Mouse (Mus musculus): ENCODE data around the gene Tmc6.

Tmc6 gene

DNA sequence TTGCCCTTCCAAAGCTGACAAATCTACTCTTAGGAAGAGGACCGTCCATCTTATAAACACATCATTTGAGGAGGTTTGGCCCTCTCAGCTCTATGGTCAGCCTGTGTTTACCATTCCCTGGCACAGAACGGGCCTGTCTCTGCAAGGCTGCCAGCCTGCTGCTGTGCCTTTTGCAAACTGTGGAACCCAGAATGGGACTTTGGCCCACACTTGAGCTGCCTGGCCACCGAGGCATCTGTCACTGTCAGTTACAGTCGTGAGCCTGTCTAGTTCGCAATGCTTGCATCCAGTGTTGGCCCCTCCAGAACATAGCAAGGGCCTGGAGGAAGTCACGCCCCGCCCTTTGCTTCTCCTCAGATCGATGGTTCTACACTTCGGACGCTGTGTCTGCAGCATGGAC, 22.7 kb downstream of the Tmc6 start:
- no peak for DNase-seq (ENCODE audit: low read depth, low spot score)

GRCm38 (mm10) chr11:117755891-117756290, 26.1 kb downstream of the Tmc6 start:
- DNase-seq (ENCODE audit: low read depth, low spot score): no peak

DNA sequence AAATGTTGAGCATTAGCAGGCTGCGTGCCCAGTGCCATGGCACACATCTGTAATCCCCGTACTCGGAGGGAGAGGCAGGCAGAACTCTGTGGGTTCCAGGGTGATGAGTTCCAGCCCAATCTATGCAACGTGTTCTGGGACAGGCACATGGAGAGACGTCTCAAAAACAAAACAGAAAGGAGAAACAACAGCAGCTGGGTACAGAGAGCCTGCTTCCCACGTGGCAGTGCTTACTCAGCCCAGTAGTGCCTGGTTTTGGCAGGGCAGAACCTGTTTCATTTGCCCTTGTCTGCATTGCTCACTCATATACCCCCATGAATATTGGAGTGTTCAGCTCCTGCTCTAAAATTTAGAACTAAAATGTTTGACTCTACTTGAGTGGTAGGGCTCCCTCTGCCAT, 30.5 kb downstream of the Tmc6 start:
- DNase-seq (ENCODE audit: low read depth, low spot score): no peak

- DNase-seq (ENCODE audit: low read depth, low spot score): no peak
Measured at GRCm38 (mm10) chr11:117749414-117749813, 32.6 kb downstream of the Tmc6 start.

- no peak for DNase-seq (ENCODE audit: low read depth, low spot score)
Measured at GRCm38 (mm10) chr11:117748628-117749027, 33.4 kb downstream of the Tmc6 start.

DNA sequence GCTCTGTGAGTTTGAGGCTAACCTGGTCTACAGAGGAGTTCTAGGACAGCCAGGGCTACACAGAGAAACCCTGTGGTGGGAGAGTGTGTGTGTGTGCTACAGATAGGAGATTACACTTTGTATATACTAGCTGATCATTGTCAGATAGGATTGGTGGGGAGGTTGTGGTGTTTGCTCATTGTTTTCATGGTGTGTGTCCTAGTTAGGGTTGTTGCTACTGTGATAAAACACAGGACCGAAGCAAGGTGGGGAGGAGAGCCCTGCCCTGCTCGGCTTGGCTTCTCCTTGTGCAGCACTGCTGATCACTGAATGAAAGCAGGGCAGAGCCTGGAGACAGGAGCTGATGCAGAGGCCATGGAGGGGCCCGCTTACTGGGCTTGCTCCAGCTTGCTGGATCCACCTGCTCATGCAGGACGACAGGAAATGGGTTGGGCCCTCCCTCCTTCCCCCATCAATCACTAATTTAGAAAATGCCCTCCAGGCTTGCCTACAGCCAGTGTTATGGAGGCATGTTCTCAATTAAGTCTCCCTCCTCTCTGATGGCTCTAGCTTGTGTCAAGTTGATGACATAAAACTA, 38.5 kb downstream of the Tmc6 start:
- no peak for DNase-seq (ENCODE audit: low read depth, low spot score)

DNA sequence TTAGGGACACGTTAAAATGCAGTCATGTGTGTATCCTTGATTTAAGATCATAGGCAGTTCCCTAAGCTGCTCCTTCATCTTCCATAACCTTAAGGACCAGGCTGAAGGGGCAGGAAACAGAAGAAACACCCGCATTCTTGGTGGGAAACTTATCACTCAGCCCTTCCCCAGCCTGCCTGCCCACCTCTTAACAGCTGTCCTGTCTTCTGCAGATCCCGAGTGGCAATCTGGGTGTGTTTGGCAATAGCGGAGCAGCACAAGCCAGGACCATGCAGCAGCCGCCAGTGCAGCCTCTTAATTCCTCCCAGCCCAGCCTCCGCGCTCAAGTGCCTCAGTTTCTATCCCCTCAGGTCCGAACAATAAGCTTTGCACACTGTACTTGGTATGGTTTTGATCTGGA, 39.3 kb downstream of the Tmc6 start:
- DNase-seq (ENCODE audit: low read depth, low spot score): no peak

DNA sequence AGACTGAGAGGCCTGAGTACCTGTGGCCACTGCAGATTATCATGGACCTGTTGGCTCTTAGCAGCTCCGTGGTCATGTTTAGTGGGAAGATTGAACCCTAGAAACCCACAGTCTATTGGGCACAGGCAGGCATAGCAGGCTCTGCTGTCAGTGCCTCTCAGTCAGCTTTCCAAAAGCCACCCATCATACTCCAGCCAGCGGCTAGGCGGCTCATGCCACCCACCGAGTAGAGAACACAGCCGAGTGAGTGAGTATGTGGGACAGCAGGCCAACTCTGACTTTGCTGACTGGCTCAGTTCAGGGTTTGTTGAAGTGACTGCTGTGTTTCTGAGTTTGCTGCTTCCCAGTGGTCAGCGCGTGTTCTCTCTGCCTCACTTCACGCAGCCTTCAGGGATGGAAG, 39.8 kb downstream of the Tmc6 start:
- no peak for DNase-seq (ENCODE audit: low read depth, low spot score)

DNA sequence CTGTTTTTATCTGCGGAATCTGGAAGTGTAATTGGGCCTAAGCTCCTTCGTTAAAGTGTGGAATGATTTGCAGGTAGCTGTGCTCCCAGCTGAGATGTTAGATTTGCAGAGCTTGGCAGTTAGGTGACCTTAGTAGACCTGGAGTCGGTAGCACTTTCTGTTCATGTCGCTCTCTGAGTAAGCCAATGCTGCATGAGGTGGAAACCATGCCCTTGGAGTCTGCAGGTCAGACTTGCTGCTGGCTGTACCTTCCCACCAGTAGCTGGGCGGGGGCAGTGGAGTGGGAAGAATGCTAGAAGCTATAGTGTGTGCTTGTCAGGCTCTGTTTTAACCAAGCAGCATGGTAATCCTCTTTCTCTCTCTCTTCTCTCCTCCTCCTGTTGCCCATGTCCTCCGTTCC, 40.9 kb downstream of the Tmc6 start:
- DNase-seq (ENCODE audit: low read depth, low spot score): no peak

GRCm38 (mm10) chr11:117738123-117738522, 43.9 kb downstream of the Tmc6 start:
- no peak for DNase-seq (ENCODE audit: low read depth, low spot score)

DNA sequence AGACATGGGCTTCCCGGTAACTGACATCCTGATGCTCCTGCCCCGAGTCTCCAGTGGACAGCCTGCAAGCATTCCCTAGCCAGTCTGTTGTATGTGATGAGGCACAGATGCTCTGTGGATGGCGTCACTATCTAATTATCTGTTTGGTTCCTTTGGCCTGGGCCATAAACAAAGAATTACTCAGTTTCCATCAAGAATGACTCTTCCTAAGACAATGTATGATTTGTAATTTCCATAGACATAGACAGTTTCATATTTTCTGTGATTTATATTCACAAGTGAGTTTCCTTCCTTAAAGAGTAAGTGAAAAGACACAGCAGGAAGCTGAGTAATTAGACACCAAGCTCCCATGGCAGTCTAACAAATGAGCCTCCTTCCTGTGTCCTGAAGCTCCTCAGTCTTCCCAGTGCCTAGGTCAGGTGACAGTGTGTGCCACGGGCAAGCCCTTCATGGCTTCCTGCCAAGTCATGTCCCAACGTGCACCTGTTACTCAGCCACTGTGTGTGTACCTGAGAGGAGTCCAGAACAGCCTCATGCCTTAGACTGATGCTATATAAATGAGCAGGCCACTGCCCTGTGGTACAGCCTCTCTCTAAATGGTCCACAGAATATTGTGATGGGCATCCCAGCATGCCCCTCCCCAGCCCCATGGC, 45.8 kb downstream of the Tmc6 start:
- DNase-seq (ENCODE audit: low read depth, low spot score): no peak

DNA sequence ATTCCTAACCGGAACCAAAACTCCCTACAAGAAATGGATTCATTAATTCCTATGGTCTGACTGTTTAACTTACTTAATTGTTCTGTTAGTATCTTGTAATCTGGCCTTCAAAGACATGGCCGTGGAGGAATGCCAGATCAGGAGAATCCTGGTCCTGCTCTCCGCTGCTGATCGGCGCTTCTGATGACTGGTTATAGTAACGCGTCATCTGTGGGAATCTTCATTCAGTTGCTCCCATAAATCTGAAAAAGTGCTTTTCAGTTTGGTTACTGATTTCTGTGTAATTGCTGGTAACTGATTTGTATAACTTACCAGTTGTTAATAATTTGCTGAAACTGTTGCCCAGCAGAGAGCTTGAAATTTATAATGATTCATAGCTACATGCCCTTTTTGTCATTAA, 50.5 kb downstream of the Tmc6 start:
- DNase-seq (ENCODE audit: low read depth, low spot score): no peak

- DNase-seq (ENCODE audit: low read depth, low spot score): no peak
Measured at GRCm38 (mm10) chr11:117730490-117730838, 51.5 kb downstream of the Tmc6 start.

GRCm38 (mm10) chr11:117729798-117730489, 52.1 kb downstream of the Tmc6 start:
- no peak for DNase-seq (ENCODE audit: low read depth, low spot score)

GRCm38 (mm10) chr11:117729341-117729740, 52.7 kb downstream of the Tmc6 start:
- no peak for DNase-seq (ENCODE audit: low read depth, low spot score)

DNA sequence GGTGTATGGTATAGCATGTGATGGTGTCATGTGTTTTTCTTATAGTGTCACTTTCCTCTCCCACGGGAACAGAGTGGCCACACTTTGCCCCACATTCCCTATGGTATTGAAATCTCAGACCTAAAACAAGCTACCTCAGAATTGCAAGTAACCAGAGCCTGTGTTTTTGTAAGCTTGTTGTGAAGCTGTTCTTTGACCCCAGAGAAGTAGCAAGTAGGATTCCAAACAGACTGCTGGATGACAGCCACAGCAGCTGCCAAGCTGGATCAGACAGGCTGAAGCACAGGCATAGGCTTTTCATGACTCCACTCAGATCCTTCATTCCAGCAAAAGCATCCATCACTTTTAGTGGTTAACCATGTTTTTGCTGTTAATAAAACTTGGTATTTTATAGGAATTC, 53.2 kb downstream of the Tmc6 start:
- no peak for DNase-seq (ENCODE audit: low read depth, low spot score)

DNA sequence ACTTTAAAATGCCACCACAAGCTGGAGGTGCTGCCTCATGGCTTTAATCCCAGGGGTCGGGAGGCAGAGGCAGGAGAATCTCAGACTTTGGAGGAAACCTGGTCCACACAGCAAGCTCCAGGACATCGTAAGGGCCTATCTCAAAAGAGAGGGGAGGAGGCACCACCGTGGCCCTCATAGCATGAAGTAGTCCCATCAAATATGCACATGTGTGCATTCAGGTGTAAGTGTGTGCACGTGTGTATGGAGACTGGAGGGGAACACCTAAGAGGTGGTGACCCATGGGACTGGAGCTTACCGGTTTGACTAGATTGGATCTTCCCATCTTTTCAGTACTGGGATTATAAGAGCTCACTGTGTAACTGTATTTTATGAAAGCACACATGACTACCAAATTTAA, 53.8 kb downstream of the Tmc6 start:
- no peak for DNase-seq (ENCODE audit: low read depth, low spot score)

DNA sequence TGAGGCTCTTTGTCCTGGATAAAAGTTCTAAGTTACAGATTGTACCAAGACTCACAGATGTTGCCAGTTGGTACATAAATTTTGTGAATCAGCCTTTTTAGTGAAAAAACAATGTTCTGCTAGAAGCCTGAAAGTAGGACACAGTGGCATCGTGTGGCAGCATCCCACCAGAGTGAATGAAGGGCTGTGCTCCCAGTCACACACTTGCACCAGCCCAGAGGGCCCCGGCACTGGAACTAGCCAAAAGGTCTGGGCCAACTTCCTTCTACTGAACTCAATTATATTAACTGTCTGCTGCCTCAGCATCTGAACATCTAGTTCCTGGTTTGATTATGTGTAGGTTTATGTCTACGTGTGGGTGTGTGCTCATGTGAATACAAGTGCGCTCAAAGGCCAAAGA, 55.0 kb downstream of the Tmc6 start:
- no peak for DNase-seq (ENCODE audit: low read depth, low spot score)

DNA sequence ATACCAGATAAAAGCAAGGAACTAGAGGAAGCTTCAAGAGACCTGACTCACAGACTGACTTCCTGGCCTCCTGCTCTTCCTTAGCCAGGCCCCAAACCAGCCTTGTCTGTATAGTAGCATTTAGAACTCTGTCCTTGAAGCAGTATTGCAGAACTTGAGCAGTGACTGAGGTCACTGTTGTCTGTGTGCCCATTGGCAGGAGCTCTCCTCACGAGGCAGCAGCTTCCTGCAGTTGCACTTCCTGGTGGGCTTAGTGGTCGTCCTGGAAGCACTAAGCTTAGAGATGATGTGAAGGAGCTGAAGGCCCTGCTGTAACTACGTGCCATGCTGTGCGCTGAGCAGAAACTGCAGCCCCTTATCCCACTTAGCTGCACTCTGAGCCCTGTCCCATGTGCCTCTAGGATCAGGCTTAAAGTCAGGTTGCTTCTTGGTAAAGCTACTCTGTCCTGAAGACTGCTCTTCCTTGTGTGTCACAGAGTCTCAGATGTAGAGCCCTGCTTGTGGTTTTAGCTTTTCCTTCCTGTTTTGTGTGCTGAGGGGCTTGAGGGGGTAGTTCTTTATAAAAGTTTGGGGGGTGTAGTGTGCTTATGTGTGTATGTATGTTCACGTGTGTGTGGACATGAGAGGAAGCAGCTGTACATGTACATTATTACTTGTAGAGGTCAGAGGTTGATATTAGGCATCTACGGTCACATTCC, 57.2 kb downstream of the Tmc6 start:
- DNase-seq (ENCODE audit: low read depth, low spot score): no peak

DNA sequence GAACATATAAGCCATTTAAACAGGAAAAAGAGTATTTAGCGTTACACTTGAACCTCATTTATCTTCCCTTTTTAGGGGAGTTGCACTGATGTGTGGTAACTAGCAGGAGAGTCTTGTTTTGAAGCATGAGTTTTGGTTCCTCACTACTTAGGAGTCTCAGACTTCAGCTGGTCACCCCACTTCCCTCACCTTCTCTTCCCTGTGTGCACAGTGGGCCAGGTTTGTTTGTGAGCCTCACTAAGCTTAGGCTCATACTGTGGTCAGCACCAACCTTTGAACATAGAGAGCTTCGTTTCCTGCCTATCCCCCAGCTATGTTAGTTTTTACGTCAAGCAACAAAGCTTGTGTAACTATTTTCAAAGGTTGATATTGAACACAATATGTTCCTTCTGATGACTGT, 63.2 kb downstream of the Tmc6 start:
- DNase-seq (ENCODE audit: low read depth, low spot score): no peak

Measured in ES-CJ7 (cell line).